Mouse (Mus musculus): ENCODE measurements around the gene Evi5. TPM values are rescaled to one million over a fixed set of nuclear protein-coding genes. Genes with fewer than 3 reads are reported as not detected.

Gene Evi5
- polyA plus RNA-seq, 1 experiment = 8.4 TPM

GRCm38 (mm10) chr5:107739023-107739422, 135.9 kb downstream of the Evi5 start:
- Histone ChIP-seq H3ac (ENCODE audit: control insufficient read depth, insufficient read length) (no peak overlapping the region), H3K4me3 (no peak overlapping the region)
- TF ChIP-seq POLR2AphosphoS2 (IDR thresholded peaks at IDR 0.05; ENCODE audit: insufficient read length, low read depth) = no peak
- TF ChIP-seq SRF (IDR thresholded peaks at IDR 0.05; ENCODE audit: control insufficient read depth, insufficient read length, low read depth) = no peak
- TF ChIP-seq MAX (IDR thresholded peaks at IDR 0.05; ENCODE audit: low read depth) = no peak
- no peak for TF ChIP-seq MYOD1 (IDR thresholded peaks at IDR 0.05; ENCODE audit: control insufficient read depth in 1 of 3, insufficient read length in 2 of 3, low read depth in 2 of 3)
- TF ChIP-seq MYOG (IDR thresholded peaks at IDR 0.05; ENCODE audit: control insufficient read depth in 1 of 3, insufficient read depth in 1 of 3, insufficient read length in 2 of 3, low read depth in 2 of 3) = no peak
- TF ChIP-seq USF1 (IDR thresholded peaks at IDR 0.05; ENCODE audit: low read depth) = no peak
- TF ChIP-seq CEBPB (IDR thresholded peaks at IDR 0.05; ENCODE audit: insufficient read depth, poor library complexity, severe bottlenecking) = no peak
- no peak for TF ChIP-seq TCF3 (IDR thresholded peaks at IDR 0.05; ENCODE audit: insufficient read length, low read depth)
- TF ChIP-seq REST (IDR thresholded peaks at IDR 0.05; ENCODE audit: insufficient read depth, insufficient read length) = no peak
- no peak for TF ChIP-seq TCF12 (IDR thresholded peaks at IDR 0.05; ENCODE audit: insufficient read depth, poor library complexity, severe bottlenecking)
- TF ChIP-seq POLR2A (IDR thresholded peaks at IDR 0.05; ENCODE audit: insufficient read length, low read depth) = no peak
- no peak for TF ChIP-seq E2F4 (IDR thresholded peaks at IDR 0.05; ENCODE audit: insufficient read depth)

GRCm38 (mm10) chr5:107738296-107738695, 136.6 kb downstream of the Evi5 start:
- Histone ChIP-seq H3K36me3 (ENCODE audit: control insufficient read depth, insufficient read depth) (no peaks in the 10 kb centered on the region), H3K79me2 (ENCODE audit: control insufficient read depth, insufficient read depth) (no peaks in the 10 kb centered on the region), H3K4me3 (no peak overlapping the region), H3ac (ENCODE audit: control insufficient read depth, insufficient read length) (no peak overlapping the region), H3K4me2 (ENCODE audit: low read depth) (no peak overlapping the region), H3K27me3 (ENCODE audit: control insufficient read depth, insufficient read depth, insufficient read length) (no peaks in the 10 kb centered on the region)
- no peak for TF ChIP-seq TCF12 (IDR thresholded peaks at IDR 0.05; ENCODE audit: insufficient read depth, poor library complexity, severe bottlenecking)
- TF ChIP-seq MYOG (IDR thresholded peaks at IDR 0.05; ENCODE audit: control insufficient read depth in 1 of 3, insufficient read depth in 1 of 3, insufficient read length in 2 of 3, low read depth in 2 of 3) = peak in 2 of 3 experiments; percentile 25 to 36
- TF ChIP-seq MYOD1 (IDR thresholded peaks at IDR 0.05; ENCODE audit: control insufficient read depth in 1 of 3, insufficient read length in 2 of 3, low read depth in 2 of 3) = peak in 1 of 3 experiments; percentile 60

More at GRCm38 (mm10) chr5:107739023-107739422, 135.9 kb downstream of the Evi5 start:
- Histone ChIP-seq H3K36me3 (ENCODE audit: control insufficient read depth, insufficient read depth) (no peaks in the 10 kb centered on the region), H3K79me2 (ENCODE audit: control insufficient read depth, insufficient read depth) (no peaks in the 10 kb centered on the region), H3K27me3 (ENCODE audit: control insufficient read depth, insufficient read depth, insufficient read length) (no peaks in the 10 kb centered on the region), H3K4me2 (ENCODE audit: low read depth) (no peak overlapping the region)

- Histone ChIP-seq H3K79me2 (ENCODE audit: control insufficient read depth, insufficient read depth) (no peaks in the 10 kb centered on the region), H3K27me3 (ENCODE audit: control insufficient read depth, insufficient read depth, insufficient read length) (no peaks in the 10 kb centered on the region), H3K4me2 (ENCODE audit: low read depth) (no peak overlapping the region), H3ac (ENCODE audit: control insufficient read depth, insufficient read length) (no peak overlapping the region), H3K36me3 (ENCODE audit: control insufficient read depth, insufficient read depth) (no peaks in the 10 kb centered on the region), H3K4me3 (no peak overlapping the region)
- TF ChIP-seq POLR2A (IDR thresholded peaks at IDR 0.05; ENCODE audit: insufficient read length, low read depth) = no peak
- no peak for TF ChIP-seq REST (IDR thresholded peaks at IDR 0.05; ENCODE audit: insufficient read depth, insufficient read length)
- no peak for TF ChIP-seq POLR2AphosphoS2 (IDR thresholded peaks at IDR 0.05; ENCODE audit: insufficient read length, low read depth)
- no peak for TF ChIP-seq MYOG (IDR thresholded peaks at IDR 0.05; ENCODE audit: control insufficient read depth in 1 of 3, insufficient read depth in 1 of 3, insufficient read length in 2 of 3, low read depth in 2 of 3)
- no peak for TF ChIP-seq SRF (IDR thresholded peaks at IDR 0.05; ENCODE audit: control insufficient read depth, insufficient read length, low read depth)
- no peak for TF ChIP-seq MYOD1 (IDR thresholded peaks at IDR 0.05; ENCODE audit: control insufficient read depth in 1 of 3, insufficient read length in 2 of 3, low read depth in 2 of 3)
- no peak for TF ChIP-seq TCF12 (IDR thresholded peaks at IDR 0.05; ENCODE audit: insufficient read depth, poor library complexity, severe bottlenecking)
- TF ChIP-seq TCF3 (IDR thresholded peaks at IDR 0.05; ENCODE audit: insufficient read length, low read depth) = no peak
- no peak for TF ChIP-seq MAX (IDR thresholded peaks at IDR 0.05; ENCODE audit: low read depth)
- TF ChIP-seq CEBPB (IDR thresholded peaks at IDR 0.05; ENCODE audit: insufficient read depth, poor library complexity, severe bottlenecking) = no peak
- TF ChIP-seq E2F4 (IDR thresholded peaks at IDR 0.05; ENCODE audit: insufficient read depth) = no peak
- no peak for TF ChIP-seq USF1 (IDR thresholded peaks at IDR 0.05; ENCODE audit: low read depth)
Measured at GRCm38 (mm10) chr5:107736171-107736570, 138.7 kb downstream of the Evi5 start.

- Histone ChIP-seq H3K4me3 (no peak overlapping the region), H3K79me2 (ENCODE audit: control insufficient read depth, insufficient read depth) (no peaks in the 10 kb centered on the region), H3ac (ENCODE audit: control insufficient read depth, insufficient read length) (no peak overlapping the region), H3K36me3 (ENCODE audit: control insufficient read depth, insufficient read depth) (no peaks in the 10 kb centered on the region), H3K27me3 (ENCODE audit: control insufficient read depth, insufficient read depth, insufficient read length) (no peaks in the 10 kb centered on the region), H3K4me2 (ENCODE audit: low read depth) (no peak overlapping the region)
- TF ChIP-seq CEBPB (IDR thresholded peaks at IDR 0.05; ENCODE audit: insufficient read depth, poor library complexity, severe bottlenecking) = no peak
- TF ChIP-seq TCF3 (IDR thresholded peaks at IDR 0.05; ENCODE audit: insufficient read length, low read depth) = no peak
- no peak for TF ChIP-seq MYOG (IDR thresholded peaks at IDR 0.05; ENCODE audit: control insufficient read depth in 1 of 3, insufficient read depth in 1 of 3, insufficient read length in 2 of 3, low read depth in 2 of 3)
Measured at GRCm38 (mm10) chr5:107731844-107732243, 143.1 kb downstream of the Evi5 start.

GRCm38 (mm10) chr5:107731408-107731807, 143.5 kb downstream of the Evi5 start:
- no peaks in the 10 kb centered on the region for H3K36me3 ChIP-seq (ENCODE audit: control insufficient read depth, insufficient read depth)
- no peaks in the 10 kb centered on the region for H3K27me3 ChIP-seq (ENCODE audit: control insufficient read depth, insufficient read depth, insufficient read length)
- no peak for TF ChIP-seq TCF3 (IDR thresholded peaks at IDR 0.05; ENCODE audit: insufficient read length, low read depth)
- no peak for TF ChIP-seq MAX (IDR thresholded peaks at IDR 0.05; ENCODE audit: low read depth)
- no peak for TF ChIP-seq POLR2AphosphoS2 (IDR thresholded peaks at IDR 0.05; ENCODE audit: insufficient read length, low read depth)
- no peak for TF ChIP-seq MYOG (IDR thresholded peaks at IDR 0.05; ENCODE audit: control insufficient read depth in 1 of 3, insufficient read depth in 1 of 3, insufficient read length in 2 of 3, low read depth in 2 of 3)
- no peak for TF ChIP-seq MYOD1 (IDR thresholded peaks at IDR 0.05; ENCODE audit: control insufficient read depth in 1 of 3, insufficient read length in 2 of 3, low read depth in 2 of 3)
- TF ChIP-seq E2F4 (IDR thresholded peaks at IDR 0.05; ENCODE audit: insufficient read depth) = no peak
- no peak for TF ChIP-seq REST (IDR thresholded peaks at IDR 0.05; ENCODE audit: insufficient read depth, insufficient read length)
- no peak for TF ChIP-seq CEBPB (IDR thresholded peaks at IDR 0.05; ENCODE audit: insufficient read depth, poor library complexity, severe bottlenecking)
- no peak for TF ChIP-seq TCF12 (IDR thresholded peaks at IDR 0.05; ENCODE audit: insufficient read depth, poor library complexity, severe bottlenecking)
- TF ChIP-seq POLR2A (IDR thresholded peaks at IDR 0.05; ENCODE audit: insufficient read length, low read depth) = no peak
- TF ChIP-seq USF1 (IDR thresholded peaks at IDR 0.05; ENCODE audit: low read depth) = no peak
- no peak for TF ChIP-seq SRF (IDR thresholded peaks at IDR 0.05; ENCODE audit: control insufficient read depth, insufficient read length, low read depth)
- no peak overlapping the region for H3K4me3 ChIP-seq
- H3K4me2 ChIP-seq (ENCODE audit: low read depth) = no peak overlapping the region
- H3K79me2 ChIP-seq (ENCODE audit: control insufficient read depth, insufficient read depth) = no peaks in the 10 kb centered on the region
- no peak overlapping the region for H3ac ChIP-seq (ENCODE audit: control insufficient read depth, insufficient read length)

Measured in myocyte (in vitro differentiated cells).